Mouse (Mus musculus): ENCODE measurements at regions not wholly inside any gene's neighbourhood (a gene's known extent, or its start where the extent isn't known, plus 50 kb on each side); places are given as distances from the start of the nearest gene placed in this dataset.

DNA sequence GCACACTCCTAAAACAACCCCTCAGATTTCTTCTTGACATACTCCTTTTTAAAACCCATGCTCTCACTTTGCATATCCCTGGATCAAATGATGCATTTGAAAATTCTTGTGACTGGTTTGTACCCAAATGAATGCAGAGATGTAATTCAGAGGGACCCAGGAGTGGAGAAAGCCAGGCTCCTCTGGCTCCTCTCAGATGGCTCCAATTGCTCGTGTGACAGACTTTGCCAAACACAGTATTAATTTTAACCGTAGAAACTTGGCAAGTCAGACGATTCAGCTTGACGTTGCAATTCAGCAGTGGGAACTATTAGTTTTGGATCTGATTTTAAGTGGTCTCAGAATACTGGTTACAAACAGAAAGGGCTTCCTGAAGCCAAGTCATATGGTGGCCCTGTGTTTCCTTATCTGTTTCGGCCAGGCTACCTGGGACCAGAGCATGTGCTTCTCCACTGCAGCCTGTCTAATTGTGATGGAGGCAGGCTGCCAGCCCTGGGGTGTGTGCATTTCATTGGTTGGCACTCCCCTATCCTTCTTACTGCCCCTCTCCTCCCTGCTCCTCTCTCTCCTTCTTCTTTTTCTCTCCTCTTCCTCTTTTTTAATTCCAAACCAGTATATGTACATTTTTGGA lies 81.9 kb upstream of the Klf12 start:
- TF ChIP-seq POLR2A (IDR thresholded peaks at IDR 0.05; ENCODE audit: low read depth, low read length) (no peak), CTCF (IDR thresholded peaks at IDR 0.05; ENCODE audit: extremely low read depth, insufficient read depth, insufficient read length, insufficient replicate concordance) (no peak)

Data from spleen, adult 2 months (tissue).